Mouse (Mus musculus) urinary bladder, postnatal 0 days (tissue): ENCODE measurements around the gene Gm20816. TPM values are rescaled to one million over a fixed set of nuclear protein-coding genes. Genes with fewer than 3 reads are reported as not detected.

Source experiments
- polyA plus RNA-seq: library from polyadenylated mRNA; unstranded; fragments of >200 nt; fragmentation: Nextera tagmentation; extraction: Ambion mirVana; gene quantifications from 2 replicates; pipeline ENCODE4 v1.2.1, GENCODE M21; 2015

The Gm20816 gene
- not detected in 2 replicates for polyA plus RNA-seq

DNA sequence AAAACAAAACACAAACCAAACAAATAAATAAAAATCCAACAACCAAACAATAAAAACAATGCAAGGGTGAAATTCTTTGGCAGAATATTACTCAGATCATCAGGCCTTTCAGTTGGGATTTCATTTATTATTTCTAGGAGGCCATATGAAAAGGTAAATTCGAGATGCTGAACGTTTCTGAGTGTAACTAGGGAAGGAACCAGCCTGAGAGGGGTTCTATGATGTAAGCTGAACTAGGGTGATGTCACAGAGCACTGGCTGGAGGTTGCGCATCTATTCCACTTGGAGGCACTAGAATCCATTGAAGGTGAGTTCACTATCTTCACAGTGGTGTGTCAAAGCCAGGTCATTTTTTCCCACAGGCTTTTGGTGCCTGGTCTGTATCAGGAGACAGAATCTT, at the start of gene Gm20816:
Gm20816 (plus strand) TSS at position 301 of the 400 bp plus-strand sequence.

Other genes starting within 250 kb of the Gm20816 start
- gene Gm20937, start 243.1 kb upstream of the Gm20816 start, polyA plus RNA-seq: not detected in 2 replicates